Mouse (Mus musculus) liver, adult 2 months (tissue): Measurements from ENCODE around the gene Ndrg4.

Experiments
- CTCF ChIP-seq: fragments of 200-500 bp; IDR thresholded peaks from 2 replicates; pipeline ENCODE4 v1.5.1; 2011; ENCODE audit warnings: low read depth, low read length, control low read depth
- POLR2A ChIP-seq: fragments of 200-500 bp; IDR thresholded peaks from 2 replicates; pipeline ENCODE4 v1.6.1; 2011; ENCODE audit warnings: low read length, control low read depth; ENCODE audit not compliant: insufficient read depth; ENCODE audit errors: extremely low read depth

GRCm38 (mm10) chr8:95657523-95657922 lies 19.3 kb upstream of the Ndrg4 start:
- TF ChIP-seq CTCF = no peak
- no peak for TF ChIP-seq POLR2A
